Mouse (Mus musculus): ENCODE measurements around the gene Gm10057.
"Not testable (repeated sequence)": the region's sequence is repeated elsewhere in the genome, so short reads cannot be mapped to it uniquely, and the experiment has no call there.

DNA sequence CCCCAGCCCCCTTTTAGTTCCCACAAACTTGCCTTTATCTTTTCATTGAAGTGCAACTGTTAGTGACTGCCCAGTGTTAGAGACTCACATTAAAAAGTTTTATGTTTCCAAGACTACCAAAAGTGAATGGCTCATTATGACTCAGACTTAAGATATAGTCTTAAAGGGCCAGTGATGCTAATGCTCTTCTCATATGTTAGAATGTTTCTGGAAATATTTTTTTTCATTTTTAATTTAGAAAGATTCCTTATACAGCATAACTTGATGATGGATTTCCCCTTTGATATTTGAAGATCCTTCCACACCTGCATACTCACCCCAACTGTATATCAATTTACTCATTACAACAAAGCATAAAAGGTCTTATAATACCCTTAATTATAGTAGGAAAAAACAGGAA is 21.1 kb downstream of the Gm10057 start, which contains the start of gene 4921511M17Rik:
- TF ChIP-seq CTCF (IDR thresholded peaks at IDR 0.05; ENCODE audit: borderline replicate concordance, insufficient read depth, low read depth, low read length); POLR2A (IDR thresholded peaks at IDR 0.05; ENCODE audit: borderline replicate concordance, insufficient read depth, low read length): not testable (repeated sequence)

Data from cerebellum, adult 2 months (tissue).